Mouse (Mus musculus): Measurements from ENCODE around the gene Tpd52l1. TPM values are rescaled to one million over a fixed set of nuclear protein-coding genes. Genes with fewer than 3 reads are reported as not detected.

The Tpd52l1 gene
- polyA plus RNA-seq (2014; fragmentation: Illumina TruSeq; extraction: RNeasy Lipid Tissue Mini Kit (QIAGEN cat#74804)), result 36.3 TPM

DNA sequence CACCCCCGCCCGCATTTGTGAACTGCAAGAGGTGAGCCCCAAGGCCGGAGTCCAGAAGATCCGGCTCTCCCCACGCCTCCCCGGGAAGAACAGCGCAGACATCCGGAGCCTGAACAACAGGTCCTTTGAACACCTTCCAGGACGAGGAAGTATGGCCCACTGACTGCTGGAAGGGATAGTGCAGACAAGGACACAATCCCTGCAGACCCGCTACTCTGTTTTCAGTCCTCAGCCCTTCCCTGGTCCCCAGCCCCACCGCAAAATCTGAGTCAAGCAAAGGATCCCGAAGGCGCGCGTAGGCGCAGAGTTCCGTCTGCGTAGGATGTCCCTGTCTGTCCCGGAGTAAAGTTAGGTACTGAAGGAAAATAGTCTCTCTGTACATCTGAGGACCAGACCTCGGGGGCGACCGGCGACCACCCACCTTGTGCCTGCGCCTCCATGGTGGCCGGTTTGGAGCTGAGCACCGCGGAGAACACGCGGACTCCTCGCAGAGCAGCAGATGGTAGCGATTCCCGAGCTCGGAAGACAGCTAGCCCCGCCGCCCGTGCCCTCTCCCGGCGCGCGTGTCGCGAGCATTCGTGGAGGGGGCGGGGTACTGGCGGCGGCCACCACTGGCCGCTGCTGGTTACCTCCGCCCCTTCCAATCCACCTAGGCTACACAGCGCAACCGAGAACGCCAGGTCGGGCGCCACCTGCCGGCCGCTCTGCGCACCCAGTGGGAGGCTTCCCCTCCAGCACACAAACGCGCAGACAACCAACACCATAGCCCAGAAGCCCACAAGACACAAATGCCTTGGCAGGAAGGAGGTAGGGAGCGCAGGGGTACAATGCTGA is at the start of gene Tpd52l1:
Tpd52l1 (minus strand) TSS at position 668 of the 834 bp plus-strand sequence.

DNA sequence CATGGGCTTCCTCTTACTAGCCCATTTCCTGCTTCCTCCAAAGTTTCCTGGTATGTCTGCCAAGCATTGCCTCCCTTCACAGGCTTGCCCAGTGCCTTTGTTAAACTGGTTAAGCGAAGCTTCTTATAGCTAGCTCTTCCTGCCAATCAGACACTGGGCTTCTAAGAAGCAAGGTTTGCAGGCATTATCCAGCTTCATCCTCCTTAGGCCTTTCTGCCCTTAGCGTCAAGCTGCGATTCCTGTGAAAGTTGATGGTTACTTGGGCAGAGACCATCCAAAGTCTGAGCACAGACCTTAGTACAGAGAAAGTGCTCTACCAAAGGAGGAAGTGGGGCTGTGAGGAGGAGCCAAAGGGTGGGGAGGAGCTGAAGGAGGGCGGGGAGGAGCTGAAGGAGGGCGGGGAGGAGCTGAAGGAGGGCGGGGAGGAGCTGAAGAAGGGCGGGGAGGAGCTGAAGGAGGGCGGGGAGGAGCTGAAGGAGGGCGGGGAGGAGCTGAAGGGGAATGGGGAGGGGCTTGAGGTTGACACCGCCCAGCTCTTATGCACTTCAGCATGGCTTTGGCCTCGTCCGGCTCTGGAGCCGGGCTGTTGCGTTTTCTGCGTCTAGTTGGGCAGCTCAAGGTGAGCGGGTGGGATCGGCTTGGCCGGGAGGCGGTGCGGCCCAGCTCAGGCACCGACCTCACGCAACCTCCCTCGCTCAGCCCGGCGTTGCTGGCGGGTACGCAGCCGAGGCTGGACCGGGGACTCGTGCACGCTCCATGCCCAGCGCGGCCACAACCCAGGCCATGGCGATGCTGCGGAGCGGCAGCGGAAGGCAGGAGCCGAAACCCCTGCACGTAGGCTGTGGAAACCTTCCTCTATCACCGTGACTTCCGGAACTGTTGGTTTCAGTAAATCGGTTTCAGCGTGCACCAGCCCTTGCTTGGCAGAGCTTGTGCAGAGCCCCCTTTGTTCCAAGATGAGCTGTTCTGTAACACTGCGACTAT is 132.6 kb downstream of the Tpd52l1 start, which contains the start of gene Hddc2:
Hddc2 (plus strand) TSS at position 519 of the 984 bp plus-strand sequence.

Other genes starting within 250 kb of the Tpd52l1 start
- 49.5 TPM for gene Hddc2, start 132.6 kb downstream of the Tpd52l1 start, polyA plus RNA-seq (2014; fragmentation: Illumina TruSeq; extraction: RNeasy Lipid Tissue Mini Kit (QIAGEN cat#74804))
- 33.8 TPM for gene Rnf217, start 163.2 kb upstream of the Tpd52l1 start, polyA plus RNA-seq (2014; fragmentation: Illumina TruSeq; extraction: RNeasy Lipid Tissue Mini Kit (QIAGEN cat#74804))